Mouse (Mus musculus) embryonic facial prominence, embryonic 10.5 days (tissue): Measurements from ENCODE around the gene 2210016L21Rik. TPM values are rescaled to one million over a fixed set of nuclear protein-coding genes. Genes with fewer than 3 reads are reported as not detected.

Experiments used
- polyA plus RNA-seq: library from polyadenylated mRNA; unstranded; fragments of >200 nt; fragmentation: Nextera tagmentation; extraction: Ambion mirVana; gene quantifications from 2 replicates; pipeline ENCODE4 v1.2.1, GENCODE M21; 2016

2210016L21Rik gene
- polyA plus RNA-seq, 1 experiment from 2014 or later: 45.4 TPM

Other genes starting within 250 kb of the 2210016L21Rik start
- 20.7 and 22.0 TPM in 2 replicates for gene Tchp, start 234.4 kb upstream of the 2210016L21Rik start, polyA plus RNA-seq
- 44.4 and 48.1 TPM in 2 replicates for gene Ankrd13a, start 167.5 kb upstream of the 2210016L21Rik start, polyA plus RNA-seq
- 36.7 and 38.1 TPM in 2 replicates for gene Git2, start 166.6 kb upstream of the 2210016L21Rik start, polyA plus RNA-seq
- 108 TPM in 2 replicates for gene 1500011B03Rik, start 118.7 kb upstream of the 2210016L21Rik start, polyA plus RNA-seq
- gene 4930519G04Rik, start 88.5 kb upstream of the 2210016L21Rik start, polyA plus RNA-seq: not detected in 2 replicates
- gene Gm9936, start 83.5 kb upstream of the 2210016L21Rik start, polyA plus RNA-seq: 0.08 and 0.12 TPM in 2 replicates
- gene Oasl2, start 45.2 kb upstream of the 2210016L21Rik start, polyA plus RNA-seq: 0.68 and 0.72 TPM in 2 replicates
- gene Oasl1, start 18.9 kb upstream of the 2210016L21Rik start, polyA plus RNA-seq: 0.24 TPM in 1 of 2 replicates, not detected in the other
- 0.06 TPM in 2 replicates for gene Hnf1a, start 28.9 kb downstream of the 2210016L21Rik start, polyA plus RNA-seq
- 12.5 and 13.1 TPM in 2 replicates for gene Sppl3, start 69.0 kb downstream of the 2210016L21Rik start, polyA plus RNA-seq
- 20.8 and 25.5 TPM in 2 replicates for gene Gm10401, start 156.1 kb downstream of the 2210016L21Rik start, polyA plus RNA-seq
- 72.6 and 78.7 TPM in 2 replicates for gene Acads, start 177.2 kb downstream of the 2210016L21Rik start, polyA plus RNA-seq
- 63.5 and 68.7 TPM in 2 replicates for gene Unc119b, start 192.8 kb downstream of the 2210016L21Rik start, polyA plus RNA-seq
- 73.6 and 80.6 TPM in 2 replicates for gene Mlec, start 216.0 kb downstream of the 2210016L21Rik start, polyA plus RNA-seq